Mouse (Mus musculus) brain, adult 2 months (tissue): ENCODE measurements at regions not wholly inside any gene's neighbourhood (a gene's known extent, or its start where the extent isn't known, plus 50 kb on each side); places are given as distances from the start of the nearest gene placed in this dataset.

ENCODE experiments used
- DNase-seq: peaks from one replicate; pipeline ENCODE4 v3.0.0; 2011; ENCODE audit warnings: low read depth, low spot score

- no peak for DNase-seq
Measured at GRCm38 (mm10) chr15:43926034-43926433, 3791.9 kb downstream of the 9330182O14Rik start.

- peak; percentile 41 for DNase-seq
Measured at GRCm38 (mm10) chr15:43933608-43934007, 3799.4 kb downstream of the 9330182O14Rik start.

- peak; percentile 46 for DNase-seq
Measured at GRCm38 (mm10) chr15:43940424-43940823, 3806.3 kb downstream of the 9330182O14Rik start.

- no peak for DNase-seq
Measured at GRCm38 (mm10) chr15:43940905-43941304, 3806.7 kb downstream of the 9330182O14Rik start.

GRCm38 (mm10) chr15:43942002-43942660 lies 3808.0 kb downstream of the 9330182O14Rik start:
- DNase-seq: peak; percentile 41

GRCm38 (mm10) chr15:43984991-43985390 lies 3850.8 kb downstream of the 9330182O14Rik start:
- DNase-seq: no peak

GRCm38 (mm10) chr15:43991229-43991628 lies 3857.1 kb downstream of the 9330182O14Rik start:
- peak; percentile 79 for DNase-seq

- no peak for DNase-seq
Measured at GRCm38 (mm10) chr15:43992936-43993335, 3858.8 kb downstream of the 9330182O14Rik start.

GRCm38 (mm10) chr15:44026468-44027028 lies 3892.4 kb downstream of the 9330182O14Rik start:
- no peak for DNase-seq

GRCm38 (mm10) chr15:44035900-44036299 lies 3901.7 kb downstream of the 9330182O14Rik start:
- peak; percentile 34 for DNase-seq

- DNase-seq: peak; percentile 18
Measured at GRCm38 (mm10) chr15:44037893-44038292, 3903.7 kb downstream of the 9330182O14Rik start.

- no peak for DNase-seq
Measured at GRCm38 (mm10) chr15:44050565-44051274, 3916.6 kb downstream of the 9330182O14Rik start.

GRCm38 (mm10) chr15:44064855-44065254 lies 3930.7 kb downstream of the 9330182O14Rik start:
- DNase-seq: peak; percentile 67

GRCm38 (mm10) chr15:44083680-44084079 lies 3949.5 kb downstream of the 9330182O14Rik start:
- DNase-seq: no peak

- no peak for DNase-seq
Measured at GRCm38 (mm10) chr15:44112328-44112944, 3978.3 kb downstream of the 9330182O14Rik start.

- peak; percentile 2 for DNase-seq
Measured at GRCm38 (mm10) chr15:44134213-44134612, 4000.0 kb downstream of the 9330182O14Rik start.
